Mouse (Mus musculus): ENCODE data around the gene Cfi. TPM values are rescaled to one million over a fixed set of nuclear protein-coding genes. Genes with fewer than 3 reads are reported as not detected.

The Cfi gene
- total RNA-seq, 2 experiments from 2014 or later: not detected

- intact Hi-C loops (cut with DNase I): loop anchor here (5.0 kb wide), 1 partner anchor 165 kb away; no protein-coding TSS in a partner anchor
- no peak for DNase-seq
Measured at GRCm38 (mm10) chr3:129917424-129917823, 81.7 kb downstream of the Cfi start.

DNA sequence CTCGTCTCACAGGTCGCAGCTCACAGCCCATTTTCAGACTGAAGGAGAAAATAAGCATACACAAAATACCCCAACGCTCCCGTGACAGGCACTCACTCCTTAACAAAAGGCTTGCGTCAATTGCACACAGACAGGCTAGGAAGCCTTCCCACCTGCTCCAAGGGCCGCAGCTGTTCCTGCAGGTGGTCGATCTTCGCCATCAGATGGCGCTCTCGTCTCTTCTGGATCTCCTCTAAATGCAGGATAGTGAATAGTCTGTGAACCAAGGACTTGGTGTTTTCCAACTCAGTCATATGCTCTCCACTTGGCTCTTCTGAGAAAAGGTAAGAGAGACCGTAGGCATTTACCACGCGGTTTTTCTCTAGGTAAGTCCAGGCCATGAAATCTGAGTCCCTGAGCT, 82.8 kb downstream of the Cfi start:
- intact Hi-C loops (cut with DNase I): loop anchor here (5.0 kb wide), 1 partner anchor 164 kb away; no protein-coding TSS in a partner anchor
- DNase-seq: peak; percentile 75

- no peak for DNase-seq
- intact Hi-C loops (cut with DNase I): no loop called here
Measured at GRCm38 (mm10) chr3:129923581-129923980, 87.9 kb downstream of the Cfi start.

Other genes with a start within 250 kb of the Cfi start
- gene Egf, start 80.6 kb upstream of the Cfi start, total RNA-seq (2021): 1 to 10 TPM; 2.3 to 3.0 TPM
- gene Lrit3, start 31.9 kb upstream of the Cfi start, total RNA-seq (2021): under 1 TPM in 1 of 2 experiments, not detected in 1; 0.20 TPM
- gene Rrh, start 13.3 kb upstream of the Cfi start, total RNA-seq (2021): 1 to 10 TPM; 1.2 to 1.4 TPM
- gene Gar1, start 4.5 kb upstream of the Cfi start, total RNA-seq (2021): 10 to 100 TPM; 48.5 to 49.7 TPM
- gene Pla2g12a, start 42.7 kb downstream of the Cfi start, total RNA-seq (2021): 10 to 100 TPM; 14.3 to 19.0 TPM
- gene Casp6, start 65.5 kb downstream of the Cfi start, total RNA-seq (2021): 1 to 10 TPM; 8.3 to 9.9 TPM
- 1 to 10 TPM; 3.1 to 3.9 TPM for gene Mcub, start 134.3 kb downstream of the Cfi start, total RNA-seq (2021)
- 10 to 100 TPM; 72.2 to 84.2 TPM for gene Sec24b, start 225.7 kb downstream of the Cfi start, total RNA-seq (2021)